Mouse (Mus musculus) lung, adult 2 months (tissue): ENCODE measurements around the gene Phf3.

ENCODE experiments used
- CTCF ChIP-seq: fragments of 200-500 bp; IDR thresholded peaks from 2 replicates; pipeline ENCODE4 v1.5.1; 2011; ENCODE audit warnings: mild to moderate bottlenecking, low read length, control low read depth; ENCODE audit not compliant: insufficient read depth
- POLR2A ChIP-seq: fragments of 200-500 bp; IDR thresholded peaks from 2 replicates; pipeline ENCODE4 v1.6.1; 2011; ENCODE audit warnings: low read depth, mild to moderate bottlenecking, control low read depth, low read length, borderline replicate concordance; ENCODE audit errors: extremely low read depth

DNA sequence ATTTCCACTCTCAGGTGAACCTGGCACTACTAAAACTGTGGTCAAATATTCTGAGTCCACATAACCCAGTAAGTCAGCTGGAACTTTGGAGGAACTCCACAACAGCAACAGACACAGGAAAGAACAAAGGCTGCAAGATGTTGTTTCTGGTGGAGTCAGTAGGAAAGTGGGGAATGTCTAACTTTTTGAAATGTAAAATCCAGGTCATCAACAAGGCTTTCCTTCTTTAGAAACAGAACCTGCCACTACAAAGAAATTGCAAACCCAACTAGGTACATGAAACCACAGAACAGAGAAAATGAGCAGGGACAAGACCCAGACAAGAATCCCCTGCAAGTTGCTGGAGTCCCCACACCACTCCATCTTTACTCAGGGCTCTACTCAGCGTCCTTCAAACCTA is 26.0 kb downstream of the Phf3 start:
- TF ChIP-seq CTCF (no peak), POLR2A (no peak)
